Mouse (Mus musculus) neural tube, embryonic 13.5 days (tissue): ENCODE data around the gene Adck2. TPM values are rescaled to one million over a fixed set of nuclear protein-coding genes. Genes with fewer than 3 reads are reported as not detected.

Experiments
- ATAC-seq: fragments of 200-750 bp; cut with Nextera tagmentation; 2 replicates; pipeline ENCODE4 v1.8.0; 2017; ENCODE audit warnings: low read depth, mild to moderate bottlenecking, moderate TSS enrichment, moderate library complexity
- H3K27ac ChIP-seq: fragments of 300-500 bp; sonication (generic); replicated peaks from 2 replicates; pipeline ENCODE4 v1.5.1; 2015; ENCODE audit warnings: moderate library complexity, mild to moderate bottlenecking, inconsistent platforms
- H3K27me3 ChIP-seq: fragments of 300-500 bp; sonication (generic); 2 replicates; pipeline ENCODE4 v1.6.1; 2015; ENCODE audit warnings: mild to moderate bottlenecking, inconsistent platforms
- H3K36me3 ChIP-seq: fragments of 300-500 bp; sonication (generic); 2 replicates; pipeline ENCODE4 v1.6.1; 2015; ENCODE audit warnings: mild to moderate bottlenecking, inconsistent platforms
- H3K4me1 ChIP-seq: fragments of 300-500 bp; sonication (generic); replicated peaks from 2 replicates; pipeline ENCODE4 v1.6.1; 2015; ENCODE audit warnings: inconsistent platforms
- H3K4me2 ChIP-seq: fragments of 300-500 bp; sonication (generic); 2 replicates; pipeline ENCODE4 v1.6.1; 2015; ENCODE audit warnings: inconsistent platforms, mild to moderate bottlenecking, moderate library complexity
- H3K4me3 ChIP-seq: fragments of 300-500 bp; sonication (generic); 2 replicates; pipeline ENCODE4 v1.5.1; 2015; ENCODE audit warnings: mild to moderate bottlenecking, inconsistent platforms
- H3K9ac ChIP-seq: fragments of 300-500 bp; sonication (generic); 2 replicates; pipeline ENCODE4 v1.6.1; 2015; ENCODE audit warnings: moderate library complexity, mild to moderate bottlenecking, inconsistent platforms
- H3K9me3 ChIP-seq: fragments of 300-500 bp; sonication (generic); 2 replicates; pipeline ENCODE4 v1.6.1; 2016; ENCODE audit warnings: inconsistent platforms
- WGBS: fragments of 180-500 bp; shearing (Covaris S2); methylation state at CpG from one replicate; pipeline ENCODE4 v1.1.7; 2015; 5-methylcytosine and 5-hydroxymethylcytosine counted together
- polyA plus RNA-seq: library from polyadenylated mRNA; unstranded; fragments of >200 nt; fragmentation: Nextera tagmentation; extraction: Ambion mirVana; gene quantifications from 2 replicates; pipeline ENCODE4 v1.2.1, GENCODE M21; 2015

Adck2 gene
- polyA plus RNA-seq, 1 experiment from 2014 or later, result 39.5 TPM

- H3K9me3 ChIP-seq, result no peaks in the 10 kb centered on the region
- no peak overlapping the region for H3K4me3 ChIP-seq
- peaks cover 89% of the 10 kb centered on the region for H3K4me1 ChIP-seq
- WGBS, result 19% methylated on average over 15 of the region's 15 CpGs
- peak overlapping the region; percentile 41 for H3K9ac ChIP-seq
- H3K4me2 ChIP-seq, result peak overlapping the region; percentile 26; the same call in 1 of the 2 replicates
- peak; percentile 79 for ATAC-seq
- H3K27me3 ChIP-seq, result no peaks in the 10 kb centered on the region
- H3K27ac ChIP-seq, result peak overlapping the region; percentile 79
- H3K36me3 ChIP-seq, result no peaks in the 10 kb centered on the region
Measured at GRCm38 (mm10) chr6:39542631-39543597, 30.8 kb upstream of the Adck2 start.

- Histone ChIP-seq H3K9ac (peak overlapping the region; percentile 41), H3K27ac (peak overlapping the region; percentile 79), H3K4me3 (no peak overlapping the region), H3K27me3 (no peaks in the 10 kb centered on the region), H3K36me3 (no peaks in the 10 kb centered on the region), H3K4me2 (peak overlapping the region; percentile 26; the same call in 1 of the 2 replicates), H3K4me1 (peaks cover 86% of the 10 kb centered on the region), H3K9me3 (no peaks in the 10 kb centered on the region)
- ATAC-seq, result no peak
- 22% methylated on average over 15 of the region's 15 CpGs for WGBS
Measured at GRCm38 (mm10) chr6:39543769-39544420, 29.8 kb upstream of the Adck2 start.

GRCm38 (mm10) chr6:39545474-39545873 is 28.2 kb upstream of the Adck2 start:
- H3K9ac ChIP-seq, result no peak overlapping the region
- WGBS, result 76% methylated on average over 7 of the region's 7 CpGs
- no peak overlapping the region for H3K4me2 ChIP-seq
- H3K9me3 ChIP-seq, result no peaks in the 10 kb centered on the region
- H3K27ac ChIP-seq, result peak overlapping the region; percentile 79
- no peaks in the 10 kb centered on the region for H3K36me3 ChIP-seq
- H3K4me1 ChIP-seq, result peaks cover 70% of the 10 kb centered on the region
- no peak overlapping the region for H3K4me3 ChIP-seq
- no peak for ATAC-seq
- H3K27me3 ChIP-seq, result no peaks in the 10 kb centered on the region

- no peak for ATAC-seq
- 81% methylated on average over 5 of the region's 5 CpGs for WGBS
- Histone ChIP-seq H3K27ac (0 out of 2 replicates have a peak overlapping the region, but pooled peaks have one; percentile 46), H3K4me1 (peaks cover 59% of the 10 kb centered on the region), H3K9ac (no peak overlapping the region), H3K27me3 (no peaks in the 10 kb centered on the region), H3K36me3 (peaks cover 6% of the 10 kb centered on the region; the same call in 1 of the 2 replicates), H3K4me2 (no peak overlapping the region), H3K9me3 (no peaks in the 10 kb centered on the region), H3K4me3 (no peak overlapping the region)
Measured at GRCm38 (mm10) chr6:39548030-39548429, 25.6 kb upstream of the Adck2 start.

- H3K36me3 ChIP-seq, result peaks cover 15% of the 10 kb centered on the region
- ATAC-seq, result no peak
- no peak overlapping the region for H3K4me3 ChIP-seq
- H3K4me2 ChIP-seq, result no peak overlapping the region
- WGBS, result 59% methylated on average over 8 of the region's 8 CpGs
- no peaks in the 10 kb centered on the region for H3K27me3 ChIP-seq
- peaks cover 50% of the 10 kb centered on the region for H3K4me1 ChIP-seq
- no peak overlapping the region for H3K9ac ChIP-seq
- no peak overlapping the region for H3K27ac ChIP-seq
- no peaks in the 10 kb centered on the region for H3K9me3 ChIP-seq
Measured at GRCm38 (mm10) chr6:39551981-39552636, 21.6 kb upstream of the Adck2 start.

- Histone ChIP-seq H3K4me1 (peaks cover 55% of the 10 kb centered on the region), H3K9ac (peak overlapping the region; percentile 54), H3K4me3 (peak overlapping the region; percentile 91), H3K36me3 (peaks cover 15% of the 10 kb centered on the region), H3K9me3 (no peaks in the 10 kb centered on the region), H3K4me2 (peak overlapping the region; percentile 65), H3K27me3 (no peaks in the 10 kb centered on the region), H3K27ac (no peak overlapping the region; the same call in 1 of the 2 replicates)
- WGBS, result 72% methylated on average over 12 of the region's 12 CpGs
- ATAC-seq, result no peak
Measured at GRCm38 (mm10) chr6:39554888-39555647, 18.6 kb upstream of the Adck2 start.

GRCm38 (mm10) chr6:39555648-39555945 is 18.1 kb upstream of the Adck2 start:
- H3K9me3 ChIP-seq, result no peaks in the 10 kb centered on the region
- H3K4me1 ChIP-seq, result peaks cover 56% of the 10 kb centered on the region
- no peak for ATAC-seq
- H3K4me3 ChIP-seq, result peak overlapping the region; percentile 91
- H3K4me2 ChIP-seq, result peak overlapping the region; percentile 65
- peak overlapping the region; percentile 54 for H3K9ac ChIP-seq
- peaks cover 15% of the 10 kb centered on the region for H3K36me3 ChIP-seq
- no peaks in the 10 kb centered on the region for H3K27me3 ChIP-seq
- no peak overlapping the region; the same call in 1 of the 2 replicates for H3K27ac ChIP-seq
- WGBS, result 63% methylated on average over 2 of the region's 2 CpGs

GRCm38 (mm10) chr6:39556900-39557659 is 16.6 kb upstream of the Adck2 start:
- peak overlapping the region; percentile 91 for H3K4me3 ChIP-seq
- peaks cover 8% of the 10 kb centered on the region; the same call in 1 of the 2 replicates for H3K36me3 ChIP-seq
- H3K4me1 ChIP-seq, result peaks cover 55% of the 10 kb centered on the region
- peak overlapping the region; percentile 97 for H3K27ac ChIP-seq
- no peaks in the 10 kb centered on the region for H3K9me3 ChIP-seq
- peak; percentile 75 for ATAC-seq
- H3K4me2 ChIP-seq, result peak overlapping the region; percentile 65
- H3K27me3 ChIP-seq, result no peaks in the 10 kb centered on the region
- peak overlapping the region; percentile 98 for H3K9ac ChIP-seq
- WGBS, result under 1% methylated on average over 50 of the region's 54 CpGs

- H3K4me1 ChIP-seq, result peaks cover 55% of the 10 kb centered on the region
Measured at GRCm38 (mm10) chr6:39557723-39558261, 15.9 kb upstream of the Adck2 start, which contains the start of gene Dennd2a. Gene Dennd2a, minus strand, starts transcription at chr6:39557867.

GRCm38 (mm10) chr6:39559276-39559939 is 14.3 kb upstream of the Adck2 start:
- WGBS, result 44% methylated on average over 6 of the region's 6 CpGs

More at GRCm38 (mm10) chr6:39557723-39558261, 15.9 kb upstream of the Adck2 start, which contains the start of gene Dennd2a:
- H3K27ac ChIP-seq, result peak within 1 kb of the TSS; percentile 97
- H3K9me3 ChIP-seq, result no peaks in the 10 kb centered on the region
- peak within 1 kb of the TSS; percentile 65 for H3K4me2 ChIP-seq
- H3K4me3 ChIP-seq, result peak within 1 kb of the TSS; percentile 91
- ATAC-seq, result peak; percentile 96
- no peaks in the 10 kb centered on the region for H3K27me3 ChIP-seq
- 2% methylated on average over 42 of the region's 50 CpGs for WGBS
- peaks cover 8% of the 10 kb centered on the region; the same call in 1 of the 2 replicates for H3K36me3 ChIP-seq
- H3K9ac ChIP-seq, result peak within 1 kb of the TSS; percentile 98

More at GRCm38 (mm10) chr6:39559276-39559939, 14.3 kb upstream of the Adck2 start:
- Histone ChIP-seq H3K27ac (peak overlapping the region; percentile 61), H3K36me3 (no peaks in the 10 kb centered on the region), H3K4me1 (peaks cover 51% of the 10 kb centered on the region), H3K9me3 (no peaks in the 10 kb centered on the region), H3K4me3 (no peak overlapping the region), H3K4me2 (no peak overlapping the region), H3K9ac (no peak overlapping the region), H3K27me3 (no peaks in the 10 kb centered on the region)
- no peak for ATAC-seq
